Mouse (Mus musculus): ENCODE measurements around the gene Arhgdib. TPM values are rescaled to one million over a fixed set of nuclear protein-coding genes. Genes with fewer than 3 reads are reported as not detected.

The Arhgdib gene
- polyA plus RNA-seq, 1 experiment from 2014 or later: 85.4 TPM

GRCm38 (mm10) chr6:136915721-136916395 lies 25.8 kb downstream of the Arhgdib start:
- H3K4me2 ChIP-seq: no peak overlapping the region
- H3K4me3 ChIP-seq: no peak overlapping the region
- WGBS: 92% methylated on average over 8 of the region's 8 CpGs
- no peak overlapping the region for H3K27ac ChIP-seq
- H3K9me3 ChIP-seq: no peaks in the 10 kb centered on the region
- H3K27me3 ChIP-seq: no peaks in the 10 kb centered on the region
- no peak overlapping the region for H3K9ac ChIP-seq
- peaks cover 35% of the 10 kb centered on the region for H3K4me1 ChIP-seq
- no peak for ATAC-seq (ENCODE audit: insufficient number of reproducible peaks, insufficient read depth, low FRiP score, low TSS enrichment, low read depth)
- no peaks in the 10 kb centered on the region for H3K36me3 ChIP-seq

GRCm38 (mm10) chr6:136914234-136914633 lies 27.5 kb downstream of the Arhgdib start:
- 86% methylated on average over 6 of the region's 6 CpGs for WGBS
- ATAC-seq (ENCODE audit: insufficient number of reproducible peaks, insufficient read depth, low FRiP score, low TSS enrichment, low read depth): no peak
- Histone ChIP-seq H3K36me3 (no peaks in the 10 kb centered on the region), H3K4me3 (no peak overlapping the region), H3K9ac (no peak overlapping the region), H3K27ac (peak overlapping the region; percentile 84), H3K27me3 (no peaks in the 10 kb centered on the region), H3K9me3 (no peaks in the 10 kb centered on the region), H3K4me1 (peaks cover 39% of the 10 kb centered on the region), H3K4me2 (0 out of 2 replicates have a peak overlapping the region, but pooled peaks have one; percentile 56)

- peak overlapping the region; percentile 56 for H3K4me2 ChIP-seq
- peak overlapping the region; percentile 28; the same call in 1 of the 2 replicates for H3K9ac ChIP-seq
- peak overlapping the region; percentile 84 for H3K27ac ChIP-seq
- 5% methylated on average over 18 of the region's 18 CpGs for WGBS
- H3K27me3 ChIP-seq: no peaks in the 10 kb centered on the region
- no peaks in the 10 kb centered on the region for H3K36me3 ChIP-seq
- peak; percentile 52; the same call in 1 of the 2 replicates for ATAC-seq (ENCODE audit: insufficient number of reproducible peaks, insufficient read depth, low FRiP score, low TSS enrichment, low read depth)
- H3K4me1 ChIP-seq: peaks cover 38% of the 10 kb centered on the region
- no peaks in the 10 kb centered on the region for H3K9me3 ChIP-seq
- H3K4me3 ChIP-seq: peak overlapping the region; percentile 29
Observed at GRCm38 (mm10) chr6:136913384-136914126, 28.1 kb downstream of the Arhgdib start.

DNA sequence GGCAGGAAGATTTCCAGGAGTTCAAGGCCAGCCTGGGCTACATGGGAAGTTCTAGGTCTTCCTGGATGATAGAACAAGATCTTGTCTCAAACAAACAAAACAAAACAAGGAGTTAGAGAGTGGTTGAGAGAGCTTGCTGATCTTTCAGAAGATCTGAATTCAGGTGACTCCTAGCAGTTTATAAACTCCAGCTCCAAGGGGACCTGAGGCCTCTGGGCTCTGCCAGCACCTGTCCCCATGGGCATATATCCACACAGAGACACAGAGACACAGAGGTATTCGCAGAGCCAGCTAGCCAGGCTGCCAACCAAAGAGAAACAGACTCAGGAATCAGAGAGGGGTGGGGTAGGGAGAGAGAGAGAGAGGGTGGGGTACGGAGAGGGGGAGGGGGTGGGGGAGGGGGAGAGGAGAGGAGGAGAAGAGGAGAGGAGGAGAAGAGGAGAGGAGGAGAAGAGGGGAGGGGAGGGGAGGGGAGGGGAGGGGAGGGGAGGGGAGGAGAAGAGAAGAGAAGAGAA lies 28.9 kb downstream of the Arhgdib start:
- no peak for ATAC-seq (ENCODE audit: insufficient number of reproducible peaks, insufficient read depth, low FRiP score, low TSS enrichment, low read depth)
- Histone ChIP-seq H3K4me2 (0 out of 2 replicates have a peak overlapping the region, but pooled peaks have one; percentile 56), H3K36me3 (no peaks in the 10 kb centered on the region), H3K9me3 (no peaks in the 10 kb centered on the region), H3K4me3 (no peak overlapping the region), H3K27ac (no peak overlapping the region), H3K9ac (no peak overlapping the region), H3K4me1 (peaks cover 31% of the 10 kb centered on the region), H3K27me3 (no peaks in the 10 kb centered on the region)
- 78% methylated on average over 1 of the region's 2 CpGs for WGBS

GRCm38 (mm10) chr6:136910247-136910890 lies 31.3 kb downstream of the Arhgdib start:
- Histone ChIP-seq H3K4me2 (no peak overlapping the region), H3K27ac (no peak overlapping the region), H3K4me1 (peaks cover 43% of the 10 kb centered on the region), H3K9ac (no peak overlapping the region), H3K9me3 (no peaks in the 10 kb centered on the region), H3K36me3 (no peaks in the 10 kb centered on the region), H3K27me3 (no peaks in the 10 kb centered on the region), H3K4me3 (no peak overlapping the region)
- WGBS: 61% methylated on average over 9 of the region's 9 CpGs
- ATAC-seq (ENCODE audit: insufficient number of reproducible peaks, insufficient read depth, low FRiP score, low TSS enrichment, low read depth): 0 out of 2 replicates have a peak, but pooled peaks have one; percentile 59

GRCm38 (mm10) chr6:136906937-136907293 lies 34.8 kb downstream of the Arhgdib start:
- ATAC-seq (ENCODE audit: insufficient number of reproducible peaks, insufficient read depth, low FRiP score, low TSS enrichment, low read depth): no peak
- WGBS: 57% methylated on average over 10 of the region's 10 CpGs
- H3K4me2 ChIP-seq: peak overlapping the region; percentile 21; the same call in 1 of the 2 replicates
- no peak overlapping the region for H3K9ac ChIP-seq
- 0 out of 2 replicates have a peak overlapping the region, but pooled peaks have one; percentile 16 for H3K27ac ChIP-seq
- no peaks in the 10 kb centered on the region for H3K36me3 ChIP-seq
- no peaks in the 10 kb centered on the region for H3K9me3 ChIP-seq
- peaks cover 30% of the 10 kb centered on the region for H3K4me1 ChIP-seq
- H3K27me3 ChIP-seq: no peaks in the 10 kb centered on the region
- no peak overlapping the region for H3K4me3 ChIP-seq

DNA sequence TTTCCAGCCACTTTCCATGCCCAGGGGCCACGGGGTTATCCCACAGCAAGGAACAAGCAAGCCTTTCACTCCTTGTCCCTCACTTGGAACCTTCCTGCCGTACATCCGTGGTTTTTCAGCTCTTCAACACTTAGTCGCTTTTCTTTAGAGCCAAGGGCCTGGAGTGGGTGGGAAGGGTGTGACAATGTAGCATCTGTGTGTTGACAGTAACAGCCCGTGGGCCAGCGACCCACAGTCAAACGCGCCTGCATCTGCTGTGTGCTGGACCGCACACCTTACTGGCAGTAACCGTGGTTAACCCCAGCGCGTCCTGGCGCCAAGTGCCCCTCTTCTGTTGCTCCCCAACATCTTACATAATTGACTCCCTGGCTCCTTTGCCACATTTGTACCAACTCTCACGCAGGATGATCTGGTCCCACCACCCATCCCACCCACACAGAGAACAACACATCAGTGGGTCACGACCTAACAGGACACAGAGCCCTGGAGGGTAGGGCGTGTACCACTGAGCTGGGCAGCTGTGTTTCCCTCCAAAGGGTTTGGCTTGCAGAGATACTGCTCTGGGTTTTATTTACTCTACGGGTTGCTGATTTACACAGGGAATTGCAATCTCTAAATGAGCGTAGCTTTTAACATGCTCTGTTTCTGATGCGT lies 35.3 kb downstream of the Arhgdib start:
- H3K4me1 ChIP-seq: peaks cover 30% of the 10 kb centered on the region
- H3K9me3 ChIP-seq: no peaks in the 10 kb centered on the region
- peak overlapping the region; percentile 16; the same call in 1 of the 2 replicates for H3K27ac ChIP-seq
- no peak overlapping the region for H3K4me2 ChIP-seq
- H3K36me3 ChIP-seq: no peaks in the 10 kb centered on the region
- 53% methylated on average over 19 of the region's 19 CpGs for WGBS
- H3K4me3 ChIP-seq: no peak overlapping the region
- no peak for ATAC-seq (ENCODE audit: insufficient number of reproducible peaks, insufficient read depth, low FRiP score, low TSS enrichment, low read depth)
- no peak overlapping the region for H3K9ac ChIP-seq
- no peaks in the 10 kb centered on the region for H3K27me3 ChIP-seq

DNA sequence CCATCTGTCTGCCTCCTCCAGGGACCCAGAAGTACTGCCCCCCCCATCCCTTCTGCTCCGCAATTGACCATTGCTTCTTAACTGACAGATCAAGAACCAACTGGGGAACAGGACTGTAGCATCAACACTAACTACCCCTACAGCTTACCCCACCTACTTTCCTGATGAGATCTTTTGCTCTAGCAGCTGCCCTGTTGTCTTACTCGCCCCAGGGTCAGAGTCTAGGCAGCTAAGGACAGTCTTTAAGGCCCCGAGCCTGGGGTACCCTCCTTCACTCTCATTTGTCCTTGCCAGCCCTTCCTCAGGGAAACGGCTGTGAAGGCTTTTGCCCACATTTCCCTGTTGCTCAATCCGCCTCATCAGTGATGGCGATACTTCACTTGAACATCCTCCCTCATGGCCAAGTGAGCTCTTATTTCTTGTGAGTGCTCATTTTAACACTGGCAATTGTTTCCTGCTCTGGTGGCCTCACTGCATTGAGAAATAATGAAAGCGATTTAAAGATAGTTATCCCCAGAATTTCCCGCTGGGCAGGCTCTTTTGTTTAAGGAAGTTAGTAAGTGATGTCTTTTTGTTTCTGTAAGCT lies 37.7 kb downstream of the Arhgdib start:
- Histone ChIP-seq H3K9me3 (no peaks in the 10 kb centered on the region), H3K27me3 (no peaks in the 10 kb centered on the region), H3K9ac (no peak overlapping the region), H3K27ac (no peak overlapping the region), H3K36me3 (no peaks in the 10 kb centered on the region), H3K4me1 (peaks cover 19% of the 10 kb centered on the region), H3K4me2 (no peak overlapping the region), H3K4me3 (no peak overlapping the region)
- no peak for ATAC-seq (ENCODE audit: insufficient number of reproducible peaks, insufficient read depth, low FRiP score, low TSS enrichment, low read depth)
- 65% methylated on average over 8 of the region's 8 CpGs for WGBS

- H3K4me1 ChIP-seq: peaks cover 23% of the 10 kb centered on the region
Observed at GRCm38 (mm10) chr6:136902527-136902926, 39.2 kb downstream of the Arhgdib start.

GRCm38 (mm10) chr6:136901010-136901409 lies 40.7 kb downstream of the Arhgdib start:
- 64% methylated on average over 2 of the region's 2 CpGs for WGBS
- H3K36me3 ChIP-seq: no peaks in the 10 kb centered on the region

More at GRCm38 (mm10) chr6:136902527-136902926, 39.2 kb downstream of the Arhgdib start:
- Histone ChIP-seq H3K36me3 (no peaks in the 10 kb centered on the region), H3K4me2 (no peak overlapping the region), H3K9me3 (no peaks in the 10 kb centered on the region), H3K9ac (no peak overlapping the region), H3K27me3 (no peaks in the 10 kb centered on the region), H3K4me3 (no peak overlapping the region), H3K27ac (no peak overlapping the region)
- 80% methylated on average over 9 of the region's 9 CpGs for WGBS
- ATAC-seq (ENCODE audit: insufficient number of reproducible peaks, insufficient read depth, low FRiP score, low TSS enrichment, low read depth): no peak

More at GRCm38 (mm10) chr6:136901010-136901409, 40.7 kb downstream of the Arhgdib start:
- no peak for ATAC-seq (ENCODE audit: insufficient number of reproducible peaks, insufficient read depth, low FRiP score, low TSS enrichment, low read depth)
- Histone ChIP-seq H3K9ac (no peak overlapping the region), H3K4me2 (no peak overlapping the region), H3K27me3 (no peaks in the 10 kb centered on the region), H3K4me1 (peaks cover 8% of the 10 kb centered on the region), H3K27ac (no peak overlapping the region), H3K4me3 (no peak overlapping the region), H3K9me3 (no peaks in the 10 kb centered on the region)
